Mouse (Mus musculus): ENCODE data around the gene Dscam.

- TF ChIP-seq CTCF (IDR thresholded peaks at IDR 0.05; ENCODE audit: low read depth) (no peak), EP300 (IDR thresholded peaks at IDR 0.05; ENCODE audit: low read depth) (no peak)
Measured at GRCm38 (mm10) chr16:97007892-97008527, 162.5 kb downstream of the Dscam start.

All from heart, postnatal 0 days (tissue).